Mouse (Mus musculus) right cerebral cortex, postnatal 36 days (tissue): ENCODE measurements around the gene Hist1h2bg.
"Not testable (repeated sequence)": the region's sequence is repeated elsewhere in the genome, so short reads cannot be mapped to it uniquely, and the experiment has no call there.

Experiments
- DNase-seq, 2 experiments: peaks; one replicate each; pipeline ENCODE4 v3.0.0; 2022; ENCODE audit warnings: low spot score in 2 of 2, mixed read lengths in 1 of 2

The Hist1h2bg gene

GRCm38 (mm10) chr13:23561883-23562659 lies 9.1 kb upstream of the Hist1h2bg start, which contains the start of gene Hist1h3e:
TSS of gene Hist1h3e (minus strand) at chr13:23562369.
- peak; percentile 92 to 95 for DNase-seq

GRCm38 (mm10) chr13:23562699-23563462 lies 8.3 kb upstream of the Hist1h2bg start:
- no peak for DNase-seq

- DNase-seq, result no peak
Observed at GRCm38 (mm10) chr13:23564482-23564881, 6.7 kb upstream of the Hist1h2bg start.

- not testable (repeated sequence) for DNase-seq
Observed at GRCm38 (mm10) chr13:23570261-23571021, 755 bp upstream of the Hist1h2bg start.

- not testable (repeated sequence) for DNase-seq
Observed at GRCm38 (mm10) chr13:23571504-23572217, 465 bp downstream of the Hist1h2bg start.

GRCm38 (mm10) chr13:23572218-23573033 lies 1.2 kb downstream of the Hist1h2bg start:
- no peak for DNase-seq

- DNase-seq, result not testable (repeated sequence)
Observed at GRCm38 (mm10) chr13:23573034-23573897, 2.1 kb downstream of the Hist1h2bg start.

GRCm38 (mm10) chr13:23573898-23574524 lies 2.8 kb downstream of the Hist1h2bg start, which contains the start of the genes Hist1h2bf and Hist1h2ad:
TSS of gene Hist1h2bf (minus strand) at chr13:23574196.
TSS of gene Hist1h2ad (plus strand) at chr13:23574381.
- peak; percentile 95 to 97 for DNase-seq

- not testable (repeated sequence) for DNase-seq
Observed at GRCm38 (mm10) chr13:23574546-23575170, 3.5 kb downstream of the Hist1h2bg start.

GRCm38 (mm10) chr13:23575271-23575851 lies 4.2 kb downstream of the Hist1h2bg start, which contains the start of gene Hist1h3d:
TSS of gene Hist1h3d (plus strand) at chr13:23575763.
- peak in 1 of 2 experiments; percentile 62 for DNase-seq

- DNase-seq, result not testable (repeated sequence)
Observed at GRCm38 (mm10) chr13:23575864-23576313, 4.7 kb downstream of the Hist1h2bg start.

GRCm38 (mm10) chr13:23576351-23576881 lies 5.2 kb downstream of the Hist1h2bg start:
- no peak for DNase-seq

GRCm38 (mm10) chr13:23576906-23577639 lies 5.9 kb downstream of the Hist1h2bg start:
- DNase-seq, result no peak

GRCm38 (mm10) chr13:23577835-23578234 lies 6.6 kb downstream of the Hist1h2bg start:
- DNase-seq, result no peak

GRCm38 (mm10) chr13:23581408-23582218 lies 10.4 kb downstream of the Hist1h2bg start, which contains the start of gene Hist1h4d:
TSS of gene Hist1h4d (plus strand) at chr13:23581598.
- peak; percentile 94 to 97 for DNase-seq
